Mouse (Mus musculus): ENCODE data around the gene Cfap77. TPM values are rescaled to one million over a fixed set of nuclear protein-coding genes. Genes with fewer than 3 reads are reported as not detected.

Cfap77 gene
- polyA plus RNA-seq, 1 experiment from 2014 or later: 1.3 TPM

DNA sequence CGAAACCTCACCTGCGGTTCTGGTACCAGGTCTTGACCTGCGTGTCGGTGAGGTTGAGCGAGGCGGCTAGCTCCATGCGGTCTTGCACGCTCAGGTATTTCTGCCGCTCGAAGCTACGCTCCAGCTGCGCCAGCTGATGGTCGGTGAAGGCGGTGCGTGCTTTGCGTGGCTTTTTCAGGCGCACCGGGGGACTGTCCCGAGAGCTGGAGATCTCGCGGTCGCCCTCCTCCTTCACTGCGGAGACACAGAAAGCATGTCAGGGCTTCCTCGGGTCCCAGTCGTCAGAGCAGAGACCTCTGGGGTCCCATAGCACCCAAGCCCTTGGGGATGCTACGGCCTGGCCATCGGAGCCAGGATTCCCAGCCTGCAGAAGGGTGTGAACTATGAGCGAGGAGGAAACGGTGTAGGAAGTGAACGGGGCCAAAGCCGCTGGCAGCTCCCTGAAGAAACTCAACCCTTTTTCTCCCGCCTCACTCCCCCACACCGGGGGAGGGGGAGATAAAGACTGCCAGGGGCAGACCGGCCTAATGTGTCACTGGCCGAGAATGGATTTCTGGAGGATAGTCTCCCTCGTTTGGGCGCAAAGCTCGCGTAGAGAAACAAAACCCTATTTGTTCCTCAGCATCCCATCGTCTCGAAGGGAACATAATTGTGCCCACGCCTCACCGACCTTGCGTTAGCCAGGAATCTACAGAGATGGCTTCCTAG is 143.4 kb downstream of the Cfap77 start:
- H3K27ac ChIP-seq (replicated peaks; ENCODE audit: low read depth, low read length): peak overlapping the region; percentile 87
- 0 out of 2 replicates have a peak, but pooled peaks cover 1% of the 10 kb centered on the region for H3K36me3 ChIP-seq (ENCODE audit: control insufficient read depth, insufficient read depth, low read length)
- no peaks in the 10 kb centered on the region for H3K9me3 ChIP-seq (ENCODE audit: control insufficient read depth, low read length)
- ATAC-seq (ENCODE audit: low FRiP score, low TSS enrichment): no peak
- peaks cover 36% of the 10 kb centered on the region for H3K4me1 ChIP-seq (ENCODE audit: control insufficient read depth, insufficient read depth, low read length)
- DNase-seq: peak; percentile 64
- H3K4me3 ChIP-seq (replicated peaks; ENCODE audit: low read depth, low read length): peak overlapping the region; percentile 43
- H3K9ac ChIP-seq (replicated peaks; ENCODE audit: low read length): peak overlapping the region; percentile 59
- H3K27me3 ChIP-seq (ENCODE audit: control insufficient read depth, insufficient read depth, low read length): peaks cover 80% of the 10 kb centered on the region
- H3K4me2 ChIP-seq (ENCODE audit: low read length): peak overlapping the region; percentile 54
- WGBS: 1% methylated on average over 44 of the region's 44 CpGs

DNA sequence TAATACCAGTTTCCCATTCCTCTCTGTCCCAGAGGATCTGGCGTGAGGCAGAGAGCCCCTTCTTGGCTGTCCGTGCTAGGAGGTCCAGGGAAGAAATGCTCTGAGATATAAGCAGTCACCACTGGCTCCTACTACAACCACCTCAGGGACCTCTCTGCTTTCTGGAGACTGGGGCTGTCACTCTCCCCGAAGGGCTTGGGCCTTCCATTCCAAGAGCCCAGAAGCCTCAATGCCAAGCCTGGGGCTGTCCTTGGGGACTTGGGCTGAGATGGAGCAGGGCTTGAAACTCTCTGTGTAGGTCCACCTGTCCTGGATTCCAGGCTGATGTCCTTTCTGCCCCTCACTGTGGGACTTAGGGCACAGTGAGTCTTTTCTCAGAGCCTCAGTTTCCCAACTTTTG is 144.0 kb downstream of the Cfap77 start:
- Histone ChIP-seq H3K9me3 (ENCODE audit: control insufficient read depth, low read length) (no peaks in the 10 kb centered on the region), H3K9ac (replicated peaks; ENCODE audit: low read length) (peak overlapping the region; percentile 59), H3K27me3 (ENCODE audit: control insufficient read depth, insufficient read depth, low read length) (peaks cover 79% of the 10 kb centered on the region), H3K27ac (replicated peaks; ENCODE audit: low read depth, low read length) (peak overlapping the region; percentile 87), H3K4me2 (ENCODE audit: low read length) (peak overlapping the region; percentile 54), H3K36me3 (ENCODE audit: control insufficient read depth, insufficient read depth, low read length) (peaks cover 7% of the 10 kb centered on the region; the same call in 1 of the 2 replicates), H3K4me1 (ENCODE audit: control insufficient read depth, insufficient read depth, low read length) (peaks cover 36% of the 10 kb centered on the region), H3K4me3 (replicated peaks; ENCODE audit: low read depth, low read length) (peak overlapping the region; percentile 43)
- WGBS: 2% methylated on average over 3 of the region's 3 CpGs
- ATAC-seq (ENCODE audit: low FRiP score, low TSS enrichment) (no peak), DNase-seq (peak; percentile 41)

DNA sequence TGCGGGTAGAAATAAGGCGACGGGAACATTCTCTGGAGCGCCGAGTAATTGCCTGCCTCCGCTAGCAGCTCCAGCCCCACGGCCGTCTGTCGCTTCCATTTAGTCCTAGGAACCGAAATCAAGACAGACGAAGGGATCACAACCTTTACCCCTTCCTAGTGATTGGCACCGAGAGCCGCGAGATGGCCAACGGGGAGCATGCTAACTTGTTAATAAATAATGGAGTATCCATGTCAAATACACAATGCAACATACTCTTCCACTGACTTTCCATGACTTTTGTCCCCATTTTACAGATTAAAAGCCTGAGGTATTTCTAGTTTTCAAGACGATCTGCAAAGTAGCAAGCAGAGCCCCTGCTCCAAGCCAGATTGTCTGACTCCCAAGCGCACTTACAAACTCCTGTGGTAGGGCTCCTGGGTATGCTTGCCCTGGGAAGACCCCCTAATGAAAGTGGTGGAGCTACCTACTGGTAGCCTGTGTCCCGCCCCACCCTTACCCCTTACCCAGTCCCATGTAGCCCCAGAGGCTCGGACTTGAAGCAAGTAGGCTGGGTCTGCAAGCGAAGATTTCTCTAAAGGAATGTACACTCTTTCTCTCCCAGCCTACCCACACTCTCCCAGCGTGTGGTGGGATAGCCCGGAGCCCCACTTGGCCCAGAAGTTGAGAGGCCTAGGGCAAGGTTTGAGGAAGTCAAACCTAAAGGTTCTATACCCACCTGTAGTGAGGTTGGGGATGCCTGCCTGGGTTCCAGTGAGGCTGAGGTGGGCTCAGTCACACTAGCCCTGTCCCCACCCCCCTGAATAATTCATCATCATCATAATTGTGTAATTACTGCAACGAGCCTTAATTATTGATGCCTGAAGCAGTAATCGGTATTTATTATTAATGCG is 144.8 kb downstream of the Cfap77 start:
- Histone ChIP-seq H3K9me3 (ENCODE audit: control insufficient read depth, low read length) (no peaks in the 10 kb centered on the region), H3K4me1 (ENCODE audit: control insufficient read depth, insufficient read depth, low read length) (peaks cover 41% of the 10 kb centered on the region), H3K27me3 (ENCODE audit: control insufficient read depth, insufficient read depth, low read length) (peaks cover 79% of the 10 kb centered on the region), H3K27ac (replicated peaks; ENCODE audit: low read depth, low read length) (peak overlapping the region; percentile 87), H3K9ac (replicated peaks; ENCODE audit: low read length) (peak overlapping the region; percentile 59), H3K4me2 (ENCODE audit: low read length) (peak overlapping the region; percentile 54), H3K4me3 (replicated peaks; ENCODE audit: low read depth, low read length) (peak overlapping the region; percentile 43), H3K36me3 (ENCODE audit: control insufficient read depth, insufficient read depth, low read length) (peaks cover 14% of the 10 kb centered on the region)
- ATAC-seq (ENCODE audit: low FRiP score, low TSS enrichment) (no peak), DNase-seq (peak; percentile 38)
- 6% methylated on average over 25 of the region's 25 CpGs for WGBS

DNA sequence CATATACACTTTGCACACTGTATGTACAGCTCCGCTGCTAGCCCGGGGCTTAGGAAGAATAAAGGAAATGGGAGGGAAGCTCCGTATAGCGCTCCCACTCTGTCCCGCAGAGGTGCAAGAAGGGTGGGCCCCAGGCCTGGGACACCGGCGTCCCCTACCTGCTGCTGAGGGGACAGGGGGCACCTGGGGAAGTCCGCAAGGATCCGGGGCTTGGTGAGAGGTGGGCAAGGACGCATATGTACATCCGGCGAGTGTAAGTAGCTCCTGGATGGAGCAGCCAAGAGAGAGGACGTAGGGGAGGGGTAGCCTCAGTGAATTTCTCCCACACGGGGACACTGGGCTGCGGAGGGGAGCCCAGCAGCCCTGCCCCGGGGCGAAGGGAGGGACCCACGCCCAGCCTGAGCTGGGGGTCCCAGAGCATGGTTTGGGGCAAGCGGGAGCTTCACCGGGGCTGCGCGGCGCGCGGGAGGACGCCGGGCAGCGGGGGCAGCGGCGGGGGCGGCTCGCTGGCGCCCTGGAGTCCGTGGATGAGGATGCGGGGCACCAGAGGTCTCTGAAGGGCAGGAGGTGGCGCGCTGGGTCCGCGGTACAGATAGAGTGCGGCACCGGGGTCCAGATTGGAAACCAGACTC is 145.6 kb downstream of the Cfap77 start:
- H3K4me3 ChIP-seq (replicated peaks; ENCODE audit: low read depth, low read length): peak overlapping the region; percentile 43
- no peaks in the 10 kb centered on the region for H3K9me3 ChIP-seq (ENCODE audit: control insufficient read depth, low read length)
- H3K27ac ChIP-seq (replicated peaks; ENCODE audit: low read depth, low read length): peak overlapping the region; percentile 87
- WGBS: 1% methylated on average over 40 of the region's 41 CpGs
- H3K4me1 ChIP-seq (ENCODE audit: control insufficient read depth, insufficient read depth, low read length): peaks cover 45% of the 10 kb centered on the region
- H3K27me3 ChIP-seq (ENCODE audit: control insufficient read depth, insufficient read depth, low read length): peaks cover 79% of the 10 kb centered on the region
- 0 out of 2 replicates have a peak, but pooled peaks have one; percentile 16 for ATAC-seq (ENCODE audit: low FRiP score, low TSS enrichment)
- peak; percentile 32 for DNase-seq
- H3K36me3 ChIP-seq (ENCODE audit: control insufficient read depth, insufficient read depth, low read length): peaks cover 21% of the 10 kb centered on the region
- peak overlapping the region; percentile 59 for H3K9ac ChIP-seq (replicated peaks; ENCODE audit: low read length)
- peak overlapping the region; percentile 54 for H3K4me2 ChIP-seq (ENCODE audit: low read length)

DNA sequence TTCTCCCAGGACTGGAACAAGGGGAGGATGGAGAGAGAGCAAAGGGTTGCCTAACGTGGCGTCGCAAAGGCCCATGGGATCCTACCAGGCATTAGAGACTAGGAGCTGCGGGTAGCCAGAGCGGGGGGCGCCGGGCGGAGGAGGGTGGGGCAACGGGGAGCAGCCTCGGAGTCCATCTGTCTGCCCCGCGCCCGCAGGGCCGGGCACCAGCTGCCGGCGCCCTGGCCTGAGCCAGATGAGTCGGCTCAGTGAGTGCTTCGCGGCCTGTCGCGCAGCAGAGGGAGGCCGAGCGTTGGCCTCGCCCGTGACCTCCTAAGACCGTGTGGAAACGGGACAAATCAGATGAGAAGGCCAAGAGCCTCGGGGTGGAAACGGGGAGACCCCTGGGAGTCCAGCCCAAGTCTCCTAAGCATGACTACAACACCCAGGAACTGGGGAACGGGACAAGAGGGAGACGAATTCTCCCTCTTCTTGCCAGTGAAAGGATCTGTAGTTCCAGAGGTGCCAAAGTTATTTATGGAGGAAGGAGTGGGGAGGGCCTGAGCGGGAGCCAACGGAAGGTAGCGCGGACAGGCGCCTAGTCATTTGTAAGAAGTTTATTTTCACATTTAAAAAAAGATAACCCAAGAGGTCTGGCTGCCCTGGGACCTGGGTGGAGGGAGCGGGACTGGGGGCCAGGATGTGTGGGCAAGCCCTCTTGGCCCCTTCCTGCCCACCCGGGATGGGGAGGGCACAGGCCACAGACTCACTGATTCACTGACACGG is 146.3 kb downstream of the Cfap77 start:
- H3K36me3 ChIP-seq (ENCODE audit: control insufficient read depth, insufficient read depth, low read length): peaks cover 21% of the 10 kb centered on the region
- no peaks in the 10 kb centered on the region for H3K9me3 ChIP-seq (ENCODE audit: control insufficient read depth, low read length)
- H3K9ac ChIP-seq (replicated peaks; ENCODE audit: low read length): peak overlapping the region; percentile 59
- peaks cover 76% of the 10 kb centered on the region for H3K27me3 ChIP-seq (ENCODE audit: control insufficient read depth, insufficient read depth, low read length)
- DNase-seq (peak; percentile 73), ATAC-seq (ENCODE audit: low FRiP score, low TSS enrichment) (peak; percentile 76)
- WGBS: under 1% methylated on average over 39 of the region's 39 CpGs
- H3K27ac ChIP-seq (replicated peaks; ENCODE audit: low read depth, low read length): peak overlapping the region; percentile 87
- peak overlapping the region; percentile 43 for H3K4me3 ChIP-seq (replicated peaks; ENCODE audit: low read depth, low read length)
- H3K4me2 ChIP-seq (ENCODE audit: low read length): peak overlapping the region; percentile 54
- peaks cover 45% of the 10 kb centered on the region for H3K4me1 ChIP-seq (ENCODE audit: control insufficient read depth, insufficient read depth, low read length)

DNA sequence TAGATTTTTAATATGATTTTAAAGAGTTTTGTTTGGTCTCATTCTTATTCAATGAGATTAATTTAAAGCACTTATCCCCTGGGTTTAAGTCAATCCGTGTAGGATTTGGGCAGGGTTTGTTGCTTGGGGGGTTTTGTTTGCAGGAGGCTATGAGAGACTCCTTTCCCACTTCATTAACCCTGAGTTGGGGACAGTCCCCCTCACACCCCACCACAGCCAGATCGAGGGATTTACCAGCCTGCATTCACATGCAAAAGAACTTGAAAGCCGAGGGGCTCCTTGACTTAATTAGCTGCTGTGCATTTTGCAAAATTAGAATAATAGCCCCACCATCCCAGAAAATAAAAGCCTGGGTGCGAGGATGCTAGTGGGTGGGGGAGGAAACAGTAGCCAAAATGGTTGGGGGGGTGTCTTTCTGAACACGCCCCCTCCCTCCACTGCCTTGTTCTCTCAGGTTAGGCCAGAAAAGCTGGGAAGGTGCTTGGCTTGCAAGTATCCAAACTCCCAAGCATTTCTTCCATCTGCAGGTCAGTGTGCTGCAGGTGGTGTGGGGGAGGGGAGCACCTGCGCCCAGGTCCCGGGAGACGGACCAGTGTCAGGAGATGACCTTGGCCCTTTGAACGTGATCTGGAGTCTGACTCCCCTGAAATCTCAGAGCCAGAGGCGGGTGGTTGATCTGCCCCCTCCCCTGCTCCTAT is 147.0 kb downstream of the Cfap77 start:
- under 1% methylated on average over 10 of the region's 10 CpGs for WGBS
- DNase-seq: peak; percentile 64
- ATAC-seq (ENCODE audit: low FRiP score, low TSS enrichment): peak; percentile 53; the same call in 1 of the 2 replicates
- H3K27ac ChIP-seq (replicated peaks; ENCODE audit: low read depth, low read length): peak overlapping the region; percentile 87
- peak overlapping the region; percentile 54 for H3K4me2 ChIP-seq (ENCODE audit: low read length)
- peak overlapping the region; percentile 59 for H3K9ac ChIP-seq (replicated peaks; ENCODE audit: low read length)
- peaks cover 75% of the 10 kb centered on the region for H3K27me3 ChIP-seq (ENCODE audit: control insufficient read depth, insufficient read depth, low read length)
- no peaks in the 10 kb centered on the region for H3K9me3 ChIP-seq (ENCODE audit: control insufficient read depth, low read length)
- H3K4me1 ChIP-seq (ENCODE audit: control insufficient read depth, insufficient read depth, low read length): peaks cover 45% of the 10 kb centered on the region
- H3K36me3 ChIP-seq (ENCODE audit: control insufficient read depth, insufficient read depth, low read length): peaks cover 21% of the 10 kb centered on the region
- peak overlapping the region; percentile 43 for H3K4me3 ChIP-seq (replicated peaks; ENCODE audit: low read depth, low read length)

DNA sequence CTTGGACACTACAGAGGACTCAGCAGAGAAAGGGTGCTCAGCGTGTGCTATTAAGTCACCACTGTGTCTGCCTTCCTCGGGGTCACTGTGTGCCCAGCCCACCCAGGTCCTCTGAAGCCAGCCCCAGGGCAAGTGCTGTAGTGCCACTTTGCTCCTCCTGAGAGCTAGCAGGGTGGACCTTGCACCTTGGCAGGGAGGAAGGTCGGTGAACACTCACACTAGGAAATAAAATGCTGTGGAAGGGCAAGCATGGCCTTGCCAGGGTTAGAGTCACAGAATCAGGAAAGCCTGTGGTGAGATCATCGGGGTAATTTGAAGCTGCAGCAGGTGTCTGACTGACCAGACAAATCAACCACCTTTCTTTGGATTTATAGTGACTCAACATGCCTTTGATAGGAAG is 149.3 kb downstream of the Cfap77 start:
- no peak overlapping the region for H3K4me3 ChIP-seq (replicated peaks; ENCODE audit: low read depth, low read length)
- no peak for ATAC-seq (ENCODE audit: low FRiP score, low TSS enrichment)

More for the DNA sequence above, 149.3 kb downstream of the Cfap77 start:
- no peak overlapping the region for H3K9ac ChIP-seq (replicated peaks; ENCODE audit: low read length)
- H3K27me3 ChIP-seq (ENCODE audit: control insufficient read depth, insufficient read depth, low read length): peaks cover 71% of the 10 kb centered on the region
- WGBS: 19% methylated on average over 4 of the region's 4 CpGs
- peaks cover 37% of the 10 kb centered on the region for H3K4me1 ChIP-seq (ENCODE audit: control insufficient read depth, insufficient read depth, low read length)
- H3K4me2 ChIP-seq (ENCODE audit: low read length): no peak overlapping the region
- 0 out of 2 replicates have a peak overlapping the region, but pooled peaks have one; percentile 33 for H3K27ac ChIP-seq (replicated peaks; ENCODE audit: low read depth, low read length)
- H3K36me3 ChIP-seq (ENCODE audit: control insufficient read depth, insufficient read depth, low read length): peaks cover 25% of the 10 kb centered on the region
- no peaks in the 10 kb centered on the region for H3K9me3 ChIP-seq (ENCODE audit: control insufficient read depth, low read length)
- DNase-seq: no peak

All from midbrain, embryonic 14.5 days (tissue).